In genomic region chr9:46350451-46350981, GRCm38 (mm10) we compare ENCODE assay signal across 9 mouse cellular contexts. TPM values are rescaled to one million over a fixed set of nuclear protein-coding genes. Genes with fewer than 3 reads are reported as not detected.
A peak's percentile ranks its signal among the peaks of the same experiment; 100 is the strongest.
DNase-seq lines count a peak whose midpoint lies in the region; ATAC-seq lines count a peak whose summit lies in the region.
"Had no signal": no experiment of that assay in that cellular context is flagged by ENCODE, and none has a peak within 500 bp of the region (broad histone marks: within the 10 kb centered on the region; RNA-seq: fewer than 3 reads in every experiment).

No protein-coding gene starts in this region.

- 0 out of 2 replicates have a peak, but pooled peaks cover 4% of the 10 kb centered on the region for H3K27me3 ChIP-seq in hindbrain, embryonic 13.5 days

- 35% methylated on average over 9 of the region's 9 CpGs for WGBS in hindbrain, embryonic 13.5 days

- peak; percentile 29 to 48 for DNase-seq in cerebellum, postnatal 25 days
- no peak for DNase-seq in cerebellum, postnatal 36 days
- peak; percentile 60 for DNase-seq in right cerebral cortex, adult 18-20 months
- DNase-seq in right cerebral cortex, postnatal 14 days, result no peak
- peak; percentile 51 for DNase-seq in retina, embryonic 14.5 days (ENCODE audit: low spot score)
- no peak for DNase-seq in spleen, postnatal 14 days (ENCODE audit: low spot score in 2 of 2)
- no peak for DNase-seq in layer of hippocampus, adult 9-10 months (ENCODE audit: low spot score)

- ATAC-seq in hindbrain, embryonic 13.5 days (ENCODE audit: low FRiP score), result peak; percentile 32; the same call in 1 of the 2 replicates

- H3K9me3 ChIP-seq in hindbrain, embryonic 13.5 days, result no peaks in the 10 kb centered on the region

- no peak overlapping the region for H3K4me2 ChIP-seq in hindbrain, embryonic 13.5 days

- H3K4me3 ChIP-seq in hindbrain, embryonic 13.5 days, result no peak overlapping the region

- no peaks in the 10 kb centered on the region for H3K36me3 ChIP-seq in hindbrain, embryonic 13.5 days

- 0 out of 2 replicates have a peak overlapping the region, but pooled peaks have one; percentile 24 for H3K9ac ChIP-seq in hindbrain, embryonic 13.5 days

- H3K27ac ChIP-seq in hindbrain, embryonic 13.5 days, result peak overlapping the region; percentile 60

- H3K4me1 ChIP-seq in hindbrain, embryonic 13.5 days (replicated peaks), result peaks cover 39% of the 10 kb centered on the region

RNA-seq across cellular contexts. Expression of gene 4931429L15Rik, which starts 30.7 kb away (rescaled TPM):
- not detected in 2 replicates for polyA plus RNA-seq in hindbrain, embryonic 13.5 days (2015; fragmentation: Nextera tagmentation; extraction: Ambion mirVana)
- polyA plus RNA-seq: gonadal fat pad, adult 2 months had no signal

Comparison
In these comparisons a context has a peak if more than half of its experiments do, and no peak if none do; other contexts are left out.
1. DNase-seq: peak in cerebellum, postnatal 25 days (2 of 2), right cerebral cortex, adult 18-20 months (single experiment) and retina, embryonic 14.5 days (single experiment); none in cerebellum, postnatal 36 days (0 of 2), right cerebral cortex, postnatal 14 days (single experiment), spleen, postnatal 14 days (0 of 2) and layer of hippocampus, adult 9-10 months (single experiment).